Mouse (Mus musculus) ES-E14 (cell line): ENCODE results near the gene Fat1.

Source experiments
- CHD2 ChIP-seq: IDR thresholded peaks from 2 replicates; pipeline ENCODE4 v1.6.1; 2014; ENCODE audit warnings: mild to moderate bottlenecking, low read depth, low read length, inconsistent platforms
- MAFK ChIP-seq: IDR thresholded peaks from 2 replicates; pipeline ENCODE4 v1.6.1; 2014; ENCODE audit warnings: mild to moderate bottlenecking, low read depth, low read length, inconsistent platforms; ENCODE audit not compliant: insufficient read depth
- ZNF384 ChIP-seq: IDR thresholded peaks from 2 replicates; pipeline ENCODE4 v1.6.1; 2012; ENCODE audit warnings: low read depth, low read length, inconsistent platforms

GRCm38 (mm10) chr8:44970093-44970492 lies 34.8 kb downstream of the Fat1 start:
- no peak for TF ChIP-seq CHD2
- TF ChIP-seq MAFK: no peak
- TF ChIP-seq ZNF384: no peak
